Mouse (Mus musculus) stomach, embryonic 16.5 days (tissue): ENCODE results near the gene March6. TPM values are rescaled to one million over a fixed set of nuclear protein-coding genes. Genes with fewer than 3 reads are reported as not detected.

Experiments
- ATAC-seq: fragments of 200-750 bp; cut with Nextera tagmentation; 2 replicates; pipeline ENCODE4 v1.8.0; 2017; ENCODE audit warnings: moderate number of reproducible peaks, moderate TSS enrichment; ENCODE audit not compliant: insufficient read depth, low FRiP score
- H3K27ac ChIP-seq: fragments of 300-500 bp; sonication (generic); 2 replicates; pipeline ENCODE4 v1.5.1; 2014; ENCODE audit warnings: low read length
- H3K27me3 ChIP-seq: fragments of 300-500 bp; sonication (generic); 2 replicates; pipeline ENCODE4 v1.6.1; 2014; ENCODE audit warnings: low read length, control low read depth, mixed read lengths; ENCODE audit not compliant: control insufficient read depth, insufficient read depth
- H3K36me3 ChIP-seq: fragments of 300-500 bp; sonication (generic); 2 replicates; pipeline ENCODE4 v1.6.1; 2014; ENCODE audit warnings: low read length; ENCODE audit not compliant: control insufficient read depth, insufficient read depth
- H3K4me1 ChIP-seq: fragments of 300-500 bp; sonication (generic); 2 replicates; pipeline ENCODE4 v1.6.1; 2014; ENCODE audit warnings: low read length, control low read depth, mixed read lengths; ENCODE audit not compliant: control insufficient read depth, insufficient read depth
- H3K4me2 ChIP-seq: fragments of 300-500 bp; sonication (generic); 2 replicates; pipeline ENCODE4 v1.6.1; 2014; ENCODE audit warnings: low read depth, low read length, mixed read lengths
- H3K4me3 ChIP-seq: fragments of 300-500 bp; sonication (generic); replicated peaks from 2 replicates; pipeline ENCODE4 v1.5.1; 2014; ENCODE audit warnings: mild to moderate bottlenecking, low read length
- H3K9ac ChIP-seq: fragments of 300-500 bp; sonication (generic); 2 replicates; pipeline ENCODE4 v1.6.1; 2014; ENCODE audit warnings: low read length
- H3K9me3 ChIP-seq: fragments of 300-500 bp; sonication (generic); replicated peaks from 2 replicates; pipeline ENCODE4 v1.6.1; 2016; ENCODE audit warnings: low read length, control low read depth; ENCODE audit not compliant: control insufficient read depth
- WGBS: fragments of 180-500 bp; shearing (Covaris S2); extraction: QIAGEN DNeasy Blood & Tissue Kit; methylation state at CpG from one replicate; pipeline ENCODE4 v1.1.7; 2014; 5-methylcytosine and 5-hydroxymethylcytosine counted together
- polyA plus RNA-seq: library from polyadenylated mRNA; unstranded; fragments of >200 nt; fragmentation: Nextera tagmentation; extraction: Ambion mirVana; gene quantifications from 2 replicates; pipeline ENCODE4 v1.2.1, GENCODE M21; 2015

March6 gene
- polyA plus RNA-seq, 1 experiment from 2014 or later = 30.2 TPM

DNA sequence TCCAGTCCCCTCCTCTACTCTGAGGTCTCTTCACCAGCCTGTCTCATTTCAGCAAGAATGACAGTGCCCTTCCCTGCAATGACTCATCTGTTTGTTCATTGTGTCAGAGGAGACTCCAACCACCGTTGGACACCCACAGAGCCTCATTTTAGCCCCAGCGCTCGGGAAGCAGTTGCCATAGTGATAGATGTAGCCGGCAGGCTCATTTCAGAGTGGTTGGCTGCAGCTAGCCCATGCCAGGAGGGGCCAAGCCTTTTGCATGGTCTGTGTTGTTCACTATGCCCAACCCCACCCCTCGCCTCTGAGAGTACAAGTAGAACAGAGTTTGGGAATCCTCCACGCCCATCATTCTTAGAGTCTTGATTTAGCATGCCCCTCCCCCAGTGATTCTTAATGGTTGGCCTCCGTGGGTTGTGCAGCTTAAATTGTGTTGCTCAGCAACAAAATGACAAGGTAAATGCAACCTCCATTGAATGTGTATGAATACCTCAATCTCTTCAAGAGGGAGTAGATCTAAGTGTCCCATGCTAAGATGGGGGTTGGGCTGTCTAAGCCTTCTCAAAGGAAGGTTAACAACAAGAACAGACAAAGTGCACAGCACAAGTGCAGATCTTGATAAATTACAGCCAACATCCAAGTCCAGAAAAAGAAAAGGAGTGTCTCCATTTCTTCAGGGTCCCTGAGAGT is 5.3 kb upstream of the March6 start:
- Histone ChIP-seq H3K9me3 (no peaks in the 10 kb centered on the region), H3K27me3 (no peaks in the 10 kb centered on the region), H3K4me3 (no peak overlapping the region), H3K4me1 (peaks cover 21% of the 10 kb centered on the region), H3K9ac (no peak overlapping the region), H3K27ac (no peak overlapping the region), H3K36me3 (no peaks in the 10 kb centered on the region), H3K4me2 (no peak overlapping the region)
- WGBS = 21% methylated on average over 7 of the region's 7 CpGs
- no peak for ATAC-seq

DNA sequence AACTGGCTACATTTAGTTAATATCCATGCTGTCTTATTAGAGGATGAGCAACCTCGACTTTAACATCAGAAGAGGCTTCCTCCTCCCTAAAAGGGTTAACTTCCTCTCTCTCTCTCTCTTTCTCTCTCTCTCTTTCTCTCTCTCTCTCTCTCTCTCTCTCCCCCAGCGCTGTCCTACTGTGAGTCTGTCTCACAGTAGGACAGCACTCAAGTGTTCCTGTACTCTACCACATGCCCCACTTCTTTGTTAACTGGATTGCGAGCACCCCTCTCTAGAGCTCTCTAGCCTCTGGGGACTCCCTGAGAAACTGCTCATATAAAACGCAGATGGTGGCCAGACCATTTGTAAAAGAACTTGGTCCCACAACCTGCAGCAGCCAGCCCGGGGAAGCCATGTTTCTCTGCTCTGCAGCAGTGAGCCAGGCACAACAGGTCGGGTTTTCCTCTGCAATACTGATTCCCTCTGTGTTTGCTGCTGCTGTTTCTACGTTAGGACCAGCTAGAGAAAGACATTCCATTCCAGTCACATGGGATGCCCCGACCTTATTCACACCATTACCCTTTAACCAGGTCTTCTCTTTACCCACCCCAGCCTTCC is 4.5 kb upstream of the March6 start:
- H3K27me3 ChIP-seq = no peaks in the 10 kb centered on the region
- no peak overlapping the region for H3K9ac ChIP-seq
- no peak overlapping the region for H3K4me3 ChIP-seq
- H3K4me1 ChIP-seq = peaks cover 17% of the 10 kb centered on the region
- no peak for ATAC-seq
- 33% methylated on average over 8 of the region's 8 CpGs for WGBS
- H3K4me2 ChIP-seq = no peak overlapping the region
- H3K27ac ChIP-seq = no peak overlapping the region
- H3K36me3 ChIP-seq = no peaks in the 10 kb centered on the region
- no peaks in the 10 kb centered on the region for H3K9me3 ChIP-seq

DNA sequence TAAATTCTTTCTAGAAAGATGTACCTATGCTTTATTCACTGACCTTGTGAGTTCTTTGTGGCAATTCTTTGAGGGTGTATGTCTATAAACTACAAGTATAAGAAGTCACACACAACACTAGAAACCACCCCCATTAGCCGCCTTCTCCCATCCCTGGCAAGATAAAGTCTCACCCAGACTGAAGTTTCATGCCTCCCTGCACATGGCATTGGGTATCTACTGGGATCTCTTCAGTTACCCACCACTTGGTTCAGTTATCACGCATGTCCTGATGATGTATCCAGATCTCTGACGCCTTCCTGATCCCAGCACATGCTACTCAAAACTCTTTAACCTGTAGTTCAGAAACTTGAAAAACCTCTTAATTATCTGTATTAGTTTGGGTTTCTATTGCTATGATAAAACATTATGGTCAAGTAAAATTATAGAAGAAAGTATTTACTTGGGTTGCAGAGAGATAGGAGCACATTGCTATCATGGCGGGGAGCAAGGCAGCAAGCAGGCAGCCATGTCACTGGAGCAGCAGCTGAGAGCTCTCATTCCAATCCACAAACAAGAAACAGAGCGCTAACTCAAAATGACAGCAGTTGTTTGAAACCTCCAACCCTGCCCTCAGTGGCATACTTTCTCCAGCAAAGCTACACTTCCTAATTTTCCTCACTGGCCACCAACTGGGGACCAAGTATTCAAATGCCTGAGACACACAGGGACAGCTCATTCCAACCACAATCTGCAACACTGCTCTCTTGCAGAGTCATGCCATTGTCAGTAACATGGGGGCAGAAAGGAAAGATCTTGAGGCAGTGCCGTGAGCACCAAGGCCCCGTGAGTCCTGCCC is 3.8 kb upstream of the March6 start:
- Histone ChIP-seq H3K27me3 (no peaks in the 10 kb centered on the region), H3K36me3 (no peaks in the 10 kb centered on the region), H3K27ac (no peak overlapping the region), H3K9ac (no peak overlapping the region), H3K4me2 (no peak overlapping the region), H3K4me3 (no peak overlapping the region), H3K4me1 (peaks cover 13% of the 10 kb centered on the region), H3K9me3 (no peaks in the 10 kb centered on the region)
- 79% methylated on average over 7 of the region's 7 CpGs for WGBS
- no peak for ATAC-seq

DNA sequence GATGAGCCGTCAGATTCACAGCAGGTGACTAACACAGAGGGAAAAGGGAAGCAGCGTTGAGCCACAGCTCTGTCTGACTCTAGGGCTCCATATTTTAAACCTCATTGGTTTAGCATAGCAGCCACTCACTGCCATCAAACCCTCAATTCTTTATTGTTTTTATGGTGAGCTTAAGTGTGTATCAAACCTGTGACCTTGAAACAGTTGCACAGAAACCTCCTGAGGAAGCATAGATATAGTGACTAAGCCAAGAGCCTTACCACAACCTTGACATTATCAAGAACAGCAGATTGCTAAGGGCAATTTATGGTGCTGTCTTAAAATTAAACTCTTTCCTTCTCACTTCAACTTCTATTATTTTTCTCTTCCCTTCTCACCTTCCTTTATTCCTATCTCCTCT is 2.7 kb upstream of the March6 start:
- Histone ChIP-seq H3K9me3 (no peaks in the 10 kb centered on the region), H3K27me3 (no peaks in the 10 kb centered on the region), H3K27ac (no peak overlapping the region), H3K4me3 (no peak overlapping the region), H3K36me3 (no peaks in the 10 kb centered on the region), H3K4me2 (no peak overlapping the region), H3K4me1 (peaks cover 16% of the 10 kb centered on the region), H3K9ac (no peak overlapping the region)
- no peak for ATAC-seq
- 76% methylated on average over 2 of the region's 2 CpGs for WGBS

DNA sequence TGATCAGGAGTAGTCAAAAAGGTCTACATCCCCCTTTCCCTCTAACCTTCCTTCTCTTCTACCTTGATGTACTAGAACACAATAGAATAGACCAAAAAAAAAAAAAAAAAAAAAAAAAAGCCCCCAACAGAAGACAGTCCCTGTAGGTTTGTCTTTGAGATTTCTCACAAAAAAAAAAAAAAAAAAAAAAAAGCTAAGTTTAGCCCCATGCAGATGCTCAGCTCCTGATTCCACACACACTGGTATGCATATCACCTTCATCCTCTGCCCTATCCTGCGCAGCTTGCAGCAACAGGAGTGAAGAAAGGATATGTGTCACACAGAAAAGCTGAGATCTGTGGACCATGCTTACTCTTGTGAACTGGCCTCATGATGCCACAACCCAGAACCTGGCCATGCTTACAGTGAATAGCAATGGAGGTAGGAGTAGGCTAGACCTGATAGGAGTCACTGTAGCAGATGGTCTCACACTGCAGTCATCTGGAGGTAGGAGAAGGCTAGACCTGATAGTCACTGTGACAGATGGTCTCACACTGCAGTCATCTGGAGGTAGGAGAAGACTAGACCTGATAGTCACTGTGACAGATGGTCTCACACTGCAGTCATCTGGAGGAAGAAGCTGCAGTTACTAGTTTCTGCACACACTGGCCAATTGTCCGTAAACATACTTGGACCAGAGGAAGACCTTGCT is 1.6 kb upstream of the March6 start:
- H3K27me3 ChIP-seq = no peaks in the 10 kb centered on the region
- no peak overlapping the region for H3K4me3 ChIP-seq
- ATAC-seq = no peak
- H3K36me3 ChIP-seq = 0 out of 2 replicates have a peak, but pooled peaks cover 1% of the 10 kb centered on the region
- WGBS = 92% methylated on average over 2 of the region's 2 CpGs
- H3K9ac ChIP-seq = no peak overlapping the region
- H3K9me3 ChIP-seq = peaks cover 1% of the 10 kb centered on the region; the same call in 1 of the 2 replicates
- H3K27ac ChIP-seq = no peak overlapping the region
- no peak overlapping the region for H3K4me2 ChIP-seq
- peaks cover 16% of the 10 kb centered on the region for H3K4me1 ChIP-seq

DNA sequence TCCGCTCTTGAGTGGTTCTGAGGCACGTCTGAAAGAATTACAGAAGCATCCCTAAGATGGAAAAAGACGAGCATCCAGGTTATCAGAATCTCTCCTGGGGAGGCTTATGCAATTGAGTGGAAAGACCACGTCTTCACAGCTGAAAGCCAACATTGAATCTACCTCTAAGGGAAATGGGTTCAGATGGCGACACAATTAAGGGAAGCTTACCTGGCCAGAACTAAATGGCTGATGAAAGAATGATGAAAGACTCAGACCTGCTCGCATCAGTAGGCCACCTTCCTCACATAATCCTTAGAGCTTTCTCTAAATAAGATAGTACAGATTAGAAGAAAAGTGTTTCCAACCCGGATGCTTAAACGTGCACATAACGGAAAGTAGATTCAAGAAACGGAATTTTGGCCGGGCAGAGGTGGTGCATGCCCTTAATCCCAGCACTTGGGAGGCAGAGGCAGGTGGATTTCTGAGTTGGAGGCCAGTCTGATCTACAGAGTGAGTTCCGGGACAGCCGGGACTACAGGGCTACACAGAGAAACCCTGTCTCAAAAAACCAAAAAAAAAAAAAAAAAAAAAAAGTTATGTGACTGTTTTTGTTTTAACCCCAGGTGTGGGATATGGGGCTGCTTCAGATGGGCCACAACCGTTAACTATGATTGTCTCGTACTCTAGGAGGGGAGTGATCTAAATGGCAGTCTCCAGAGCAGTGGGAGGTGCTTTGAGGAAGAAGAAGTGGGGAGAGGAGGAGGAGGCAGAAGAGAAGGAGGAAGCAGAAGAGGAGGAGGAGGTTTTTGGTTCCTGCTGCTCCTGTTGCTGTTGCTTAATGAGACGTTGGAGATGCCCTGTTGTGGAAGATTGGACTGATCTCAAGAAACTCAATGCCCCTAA is 835 bp upstream of the March6 start:
- H3K27ac ChIP-seq = peak overlapping the region; percentile 97
- ATAC-seq = no peak
- WGBS = 18% methylated on average over 16 of the region's 16 CpGs
- H3K9ac ChIP-seq = peak overlapping the region; percentile 96
- H3K9me3 ChIP-seq = peaks cover 5% of the 10 kb centered on the region; the same call in 1 of the 2 replicates
- H3K4me2 ChIP-seq = peak overlapping the region; percentile 74
- H3K27me3 ChIP-seq = no peaks in the 10 kb centered on the region
- peak overlapping the region; percentile 92 for H3K4me3 ChIP-seq
- H3K36me3 ChIP-seq = 0 out of 2 replicates have a peak, but pooled peaks cover 5% of the 10 kb centered on the region
- H3K4me1 ChIP-seq = peaks cover 16% of the 10 kb centered on the region

DNA sequence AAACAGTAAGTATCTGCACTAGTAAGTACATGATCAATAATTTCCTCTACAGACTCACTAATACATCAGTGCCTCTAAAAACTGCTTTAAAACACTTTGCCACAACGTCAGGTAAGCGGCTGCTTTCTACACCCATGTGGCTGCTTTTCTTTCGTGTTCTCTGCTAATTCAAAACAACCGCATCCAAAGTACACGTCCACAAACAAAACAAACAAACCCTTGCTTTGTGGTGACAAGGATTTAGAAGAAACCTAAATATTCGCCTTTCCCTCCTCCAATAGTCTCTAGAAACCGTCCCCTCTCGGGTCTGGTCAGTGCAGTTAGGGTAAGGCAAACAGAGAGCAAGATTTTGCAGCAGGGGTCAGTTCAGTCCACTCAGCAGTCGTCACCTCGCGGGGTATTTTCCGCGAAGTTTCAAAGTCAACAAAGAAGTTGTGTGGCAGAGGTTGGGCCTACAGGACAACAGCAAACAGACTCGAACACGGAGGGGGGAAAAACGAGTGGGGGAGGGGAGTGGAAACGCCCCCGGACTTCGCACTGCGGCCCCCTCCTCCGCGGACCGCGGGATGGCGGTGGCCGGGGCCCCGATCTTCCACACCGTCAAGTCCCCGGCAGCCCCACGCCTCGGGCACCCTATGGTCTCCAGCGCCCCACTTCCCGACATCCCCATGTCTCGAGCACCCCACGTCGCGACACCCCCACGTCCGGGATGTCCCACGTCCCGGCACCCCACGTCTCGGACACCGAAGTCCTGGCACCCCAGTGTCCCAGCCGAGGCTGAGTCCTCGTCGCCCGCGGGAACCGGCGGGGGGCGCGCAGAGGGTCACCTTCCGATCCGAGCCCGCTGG is 818 bp downstream of the March6 start:
- Histone ChIP-seq H3K9ac (peak overlapping the region; percentile 96), H3K9me3 (peaks cover 5% of the 10 kb centered on the region; the same call in 1 of the 2 replicates), H3K4me3 (peak overlapping the region; percentile 92), H3K27ac (peak overlapping the region; percentile 97), H3K4me2 (peak overlapping the region; percentile 77), H3K36me3 (0 out of 2 replicates have a peak, but pooled peaks cover 8% of the 10 kb centered on the region), H3K4me1 (peaks cover 5% of the 10 kb centered on the region), H3K27me3 (no peaks in the 10 kb centered on the region)
- ATAC-seq = peak; percentile 52
- under 1% methylated on average over 45 of the region's 56 CpGs for WGBS
